Mouse (Mus musculus): ENCODE measurements at regions not wholly inside any gene's neighbourhood (a gene's known extent, or its start where the extent isn't known, plus 50 kb on each side); places are given as distances from the start of the nearest gene placed in this dataset.

GRCm38 (mm10) chr4:75812266-75812665 lies 534.2 kb upstream of the Dmac1 start:
- Histone ChIP-seq H3K4me1 (ENCODE audit: insufficient read depth, low read depth, low read length) (peaks cover 24% of the 10 kb centered on the region), H3K36me3 (replicated peaks) (no peaks in the 10 kb centered on the region), H3K9me3 (replicated peaks) (no peaks in the 10 kb centered on the region), H3K4me3 (ENCODE audit: low read depth, low read length) (no peak overlapping the region), H3K27me3 (ENCODE audit: insufficient read depth, low read length) (no peaks in the 10 kb centered on the region)
- ATAC-seq (ENCODE audit: extremely low read depth, insufficient number of reproducible peaks, low FRiP score, poor library complexity, severe bottlenecking) (no peak), DNase-seq (ENCODE audit: low spot score) (no peak)
- TF ChIP-seq CTCF (IDR thresholded peaks at IDR 0.05; ENCODE audit: low read depth, low read length) (no peak), TAL1 (conservative IDR thresholded peaks at IDR 0.05; ENCODE audit: low read depth, low read length) (no peak)

- Histone ChIP-seq H3K4me1 (ENCODE audit: insufficient read depth, low read depth, low read length) (peaks cover 10% of the 10 kb centered on the region; the same call in 1 of the 2 replicates), H3K36me3 (replicated peaks) (no peaks in the 10 kb centered on the region), H3K4me3 (ENCODE audit: low read depth, low read length) (no peak overlapping the region), H3K27me3 (ENCODE audit: insufficient read depth, low read length) (no peaks in the 10 kb centered on the region), H3K9me3 (replicated peaks) (no peaks in the 10 kb centered on the region)
- no peak for ATAC-seq (ENCODE audit: extremely low read depth, insufficient number of reproducible peaks, low FRiP score, poor library complexity, severe bottlenecking)
- TF ChIP-seq POLR2AphosphoS5 (IDR thresholded peaks at IDR 0.05; ENCODE audit: insufficient replicate concordance, low read depth, low read length) (no peak), GATA2 (IDR thresholded peaks at IDR 0.05; ENCODE audit: borderline replicate concordance, low read depth, low read length) (no peak), CTCF (IDR thresholded peaks at IDR 0.05; ENCODE audit: low read depth, low read length) (no peak), GATA1 (IDR thresholded peaks at IDR 0.05; ENCODE audit: borderline replicate concordance, low read length) (no peak), TAL1 (conservative IDR thresholded peaks at IDR 0.05; ENCODE audit: low read depth, low read length) (no peak)
- DNase-seq (ENCODE audit: low spot score): no peak
Measured at GRCm38 (mm10) chr4:75801870-75802269, 523.8 kb upstream of the Dmac1 start.

- Histone ChIP-seq H3K27me3 (ENCODE audit: insufficient read depth, low read length) (no peaks in the 10 kb centered on the region), H3K4me1 (ENCODE audit: insufficient read depth, low read depth, low read length) (peaks cover 7% of the 10 kb centered on the region; the same call in 1 of the 2 replicates), H3K36me3 (replicated peaks) (no peaks in the 10 kb centered on the region), H3K9me3 (replicated peaks) (no peaks in the 10 kb centered on the region), H3K4me3 (ENCODE audit: low read depth, low read length) (no peak overlapping the region)
- ATAC-seq (ENCODE audit: extremely low read depth, insufficient number of reproducible peaks, low FRiP score, poor library complexity, severe bottlenecking): no peak
- no peak for DNase-seq (ENCODE audit: low spot score)
- TF ChIP-seq GATA1 (IDR thresholded peaks at IDR 0.05; ENCODE audit: borderline replicate concordance, low read length) (no peak), CTCF (IDR thresholded peaks at IDR 0.05; ENCODE audit: low read depth, low read length) (no peak), GATA2 (IDR thresholded peaks at IDR 0.05; ENCODE audit: borderline replicate concordance, low read depth, low read length) (no peak), TAL1 (conservative IDR thresholded peaks at IDR 0.05; ENCODE audit: low read depth, low read length) (no peak), POLR2AphosphoS5 (IDR thresholded peaks at IDR 0.05; ENCODE audit: insufficient replicate concordance, low read depth, low read length) (no peak)
Measured at GRCm38 (mm10) chr4:75801156-75801555, 523.1 kb upstream of the Dmac1 start.

GRCm38 (mm10) chr4:75791789-75792188 lies 513.7 kb upstream of the Dmac1 start:
- ATAC-seq (ENCODE audit: extremely low read depth, insufficient number of reproducible peaks, low FRiP score, poor library complexity, severe bottlenecking) (no peak), DNase-seq (ENCODE audit: low spot score) (no peak)
- H3K4me3 ChIP-seq (ENCODE audit: low read depth, low read length): no peak overlapping the region
- no peaks in the 10 kb centered on the region for H3K36me3 ChIP-seq (replicated peaks)
- TF ChIP-seq GATA2 (IDR thresholded peaks at IDR 0.05; ENCODE audit: borderline replicate concordance, low read depth, low read length) (no peak), GATA1 (IDR thresholded peaks at IDR 0.05; ENCODE audit: borderline replicate concordance, low read length) (no peak), CTCF (IDR thresholded peaks at IDR 0.05; ENCODE audit: low read depth, low read length) (no peak), POLR2AphosphoS5 (IDR thresholded peaks at IDR 0.05; ENCODE audit: insufficient replicate concordance, low read depth, low read length) (no peak), TAL1 (conservative IDR thresholded peaks at IDR 0.05; ENCODE audit: low read depth, low read length) (no peak)
- no peaks in the 10 kb centered on the region for H3K27me3 ChIP-seq (ENCODE audit: insufficient read depth, low read length)
- H3K4me1 ChIP-seq (ENCODE audit: insufficient read depth, low read depth, low read length): no peaks in the 10 kb centered on the region
- H3K9me3 ChIP-seq (replicated peaks): no peaks in the 10 kb centered on the region

GRCm38 (mm10) chr4:75790920-75791589 lies 513.0 kb upstream of the Dmac1 start:
- TF ChIP-seq GATA2 (IDR thresholded peaks at IDR 0.05; ENCODE audit: borderline replicate concordance, low read depth, low read length): no peak
- TF ChIP-seq POLR2AphosphoS5 (IDR thresholded peaks at IDR 0.05; ENCODE audit: insufficient replicate concordance, low read depth, low read length): no peak
- no peak for TF ChIP-seq CTCF (IDR thresholded peaks at IDR 0.05; ENCODE audit: low read depth, low read length)
- no peak for TF ChIP-seq TAL1 (conservative IDR thresholded peaks at IDR 0.05; ENCODE audit: low read depth, low read length)
- TF ChIP-seq GATA1 (IDR thresholded peaks at IDR 0.05; ENCODE audit: borderline replicate concordance, low read length): no peak
- no peak for DNase-seq (ENCODE audit: low spot score)
- Histone ChIP-seq H3K4me1 (ENCODE audit: insufficient read depth, low read depth, low read length) (no peaks in the 10 kb centered on the region), H3K4me3 (ENCODE audit: low read depth, low read length) (no peak overlapping the region), H3K36me3 (replicated peaks) (no peaks in the 10 kb centered on the region), H3K9me3 (replicated peaks) (no peaks in the 10 kb centered on the region), H3K27me3 (ENCODE audit: insufficient read depth, low read length) (no peaks in the 10 kb centered on the region)
- no peak for ATAC-seq (ENCODE audit: extremely low read depth, insufficient number of reproducible peaks, low FRiP score, poor library complexity, severe bottlenecking)

GRCm38 (mm10) chr4:75787405-75787804 lies 509.3 kb upstream of the Dmac1 start:
- ATAC-seq (ENCODE audit: extremely low read depth, insufficient number of reproducible peaks, low FRiP score, poor library complexity, severe bottlenecking) (no peak), DNase-seq (ENCODE audit: low spot score) (no peak)
- H3K27me3 ChIP-seq (ENCODE audit: insufficient read depth, low read length): no peaks in the 10 kb centered on the region
- no peak for TF ChIP-seq CTCF (IDR thresholded peaks at IDR 0.05; ENCODE audit: low read depth, low read length)
- no peak for TF ChIP-seq GATA1 (IDR thresholded peaks at IDR 0.05; ENCODE audit: borderline replicate concordance, low read length)
- TF ChIP-seq POLR2AphosphoS5 (IDR thresholded peaks at IDR 0.05; ENCODE audit: insufficient replicate concordance, low read depth, low read length): no peak
- no peak for TF ChIP-seq TAL1 (conservative IDR thresholded peaks at IDR 0.05; ENCODE audit: low read depth, low read length)
- TF ChIP-seq GATA2 (IDR thresholded peaks at IDR 0.05; ENCODE audit: borderline replicate concordance, low read depth, low read length): no peak
- no peaks in the 10 kb centered on the region for H3K9me3 ChIP-seq (replicated peaks)
- no peak overlapping the region for H3K4me3 ChIP-seq (ENCODE audit: low read depth, low read length)
- H3K36me3 ChIP-seq (replicated peaks): no peaks in the 10 kb centered on the region
- H3K4me1 ChIP-seq (ENCODE audit: insufficient read depth, low read depth, low read length): no peaks in the 10 kb centered on the region

Measured in G1E (cell line).